Mouse (Mus musculus) adrenal gland, postnatal 36 days (tissue): ENCODE data around the gene Ndufs4. TPM values are rescaled to one million over a fixed set of nuclear protein-coding genes. Genes with fewer than 3 reads are reported as not detected.

Experiments
- DNase-seq, 2 experiments: peaks; one replicate each; pipeline ENCODE4 v3.0.0; 2021; ENCODE audit warnings: mixed read lengths in 1 of 2
- long read RNA-seq, 2 experiments: library from polyadenylated mRNA; stranded (forward); transcript quantifications; one replicate each; pipeline ENCODE4 v2.0.0; 2021; ENCODE audit warnings: borderline sequencing depth in 2 of 2
- total RNA-seq, 2 experiments: library from RNA; stranded (reverse); gene quantifications; 2 replicates each; pipeline ENCODE4 v1.2.3; 2021

The Ndufs4 gene
- total RNA-seq, result 100 to 1,000 TPM; 228 to 263 TPM
- long read RNA-seq, experiment 1, transcript Ndufs4-201 (5 exons, 1,698 nt), result major isoform, 178 of 197 reads
- long read RNA-seq, experiment 1, transcript Ndufs4-202 (4 exons, 571 nt), result minor isoform, 10 of 197 reads
- long read RNA-seq, experiment 1, partial matches to known transcripts, result 4 of 197 reads
- long read RNA-seq, experiment 1, other reads (novel, unspliced or antisense), result 4 of 197 reads
- long read RNA-seq, experiment 2, transcript Ndufs4-202 (4 exons, 571 nt), result minor isoform, 9 of 127 reads
- long read RNA-seq, experiment 2, transcript Ndufs4-201 (5 exons, 1,698 nt), result major isoform, 102 of 127 reads
- long read RNA-seq, experiment 2, partial matches to known transcripts, result 8 of 127 reads
- long read RNA-seq, experiment 2, other reads (novel, unspliced or antisense), result 4 of 127 reads

GRCm38 (mm10) chr13:114388211-114388965, at the start of gene Ndufs4:
Ndufs4 (minus strand) TSS chr13:114388258.
- no peak for DNase-seq

GRCm38 (mm10) chr13:114432491-114432890, 44.4 kb upstream of the Ndufs4 start:
- DNase-seq, result no peak

- DNase-seq, result no peak
Measured at GRCm38 (mm10) chr13:114425230-114425629, 37.2 kb upstream of the Ndufs4 start.

- DNase-seq, result no peak
Measured at GRCm38 (mm10) chr13:114420235-114420634, 32.2 kb upstream of the Ndufs4 start.

GRCm38 (mm10) chr13:114419364-114419763, 31.3 kb upstream of the Ndufs4 start:
- no peak for DNase-seq

GRCm38 (mm10) chr13:114412326-114412725, 24.3 kb upstream of the Ndufs4 start:
- no peak for DNase-seq

- no peak for DNase-seq
Measured at GRCm38 (mm10) chr13:114406866-114407265, 18.8 kb upstream of the Ndufs4 start.

GRCm38 (mm10) chr13:114406424-114406823, 18.4 kb upstream of the Ndufs4 start:
- DNase-seq, result no peak

- DNase-seq, result peak in 1 of 2 experiments; percentile 5
Measured at GRCm38 (mm10) chr13:114405100-114405715, 17.1 kb upstream of the Ndufs4 start.

- DNase-seq, result no peak
Measured at GRCm38 (mm10) chr13:114398906-114399305, 10.8 kb upstream of the Ndufs4 start.

GRCm38 (mm10) chr13:114397281-114397680, 9.2 kb upstream of the Ndufs4 start:
- no peak for DNase-seq

- DNase-seq, result no peak
Measured at GRCm38 (mm10) chr13:114396863-114397262, 8.8 kb upstream of the Ndufs4 start.

- no peak for DNase-seq
Measured at GRCm38 (mm10) chr13:114394784-114395183, 6.7 kb upstream of the Ndufs4 start.

- DNase-seq, result no peak
Measured at GRCm38 (mm10) chr13:114392501-114392900, 4.4 kb upstream of the Ndufs4 start.

GRCm38 (mm10) chr13:114387521-114388171, 412 bp downstream of the Ndufs4 start:
- peak; percentile 95 for DNase-seq

- DNase-seq, result no peak
Measured at GRCm38 (mm10) chr13:114387074-114387487, 977 bp downstream of the Ndufs4 start.

GRCm38 (mm10) chr13:114376511-114376910, 11.5 kb downstream of the Ndufs4 start:
- DNase-seq, result no peak

- peak; percentile 60 to 62 for DNase-seq
Measured at GRCm38 (mm10) chr13:114362086-114362485, 26.0 kb downstream of the Ndufs4 start.

GRCm38 (mm10) chr13:114351321-114351946, 36.6 kb downstream of the Ndufs4 start:
- no peak for DNase-seq

- no peak for DNase-seq
Measured at GRCm38 (mm10) chr13:114344979-114345712, 42.9 kb downstream of the Ndufs4 start.
